Mouse (Mus musculus) heart, embryonic 11.5 days (tissue): ENCODE measurements around the gene Kmt2a. TPM values are rescaled to one million over a fixed set of nuclear protein-coding genes. Genes with fewer than 3 reads are reported as not detected.

Experiments
- ATAC-seq: fragments of 200-750 bp; cut with Nextera tagmentation; replicated peaks from 2 replicates; pipeline ENCODE4 v1.8.0; 2017; ENCODE audit warnings: moderate library complexity; ENCODE audit not compliant: insufficient number of reproducible peaks, low FRiP score, low TSS enrichment
- H3K27ac ChIP-seq: fragments of 300-500 bp; sonication (generic); 2 replicates; pipeline ENCODE4 v1.5.1; 2014; ENCODE audit warnings: mild to moderate bottlenecking, low read depth, low read length
- H3K27me3 ChIP-seq: fragments of 300-500 bp; sonication (generic); 2 replicates; pipeline ENCODE4 v1.6.1; 2014; ENCODE audit warnings: mild to moderate bottlenecking, low read length, mixed read lengths; ENCODE audit not compliant: control insufficient read depth, insufficient read depth
- H3K36me3 ChIP-seq: fragments of 300-500 bp; sonication (generic); 2 replicates; pipeline ENCODE4 v1.6.1; 2014; ENCODE audit warnings: mild to moderate bottlenecking, low read length, moderate library complexity, mixed read lengths; ENCODE audit not compliant: control insufficient read depth, insufficient read depth
- H3K4me1 ChIP-seq: fragments of 300-500 bp; sonication (generic); 2 replicates; pipeline ENCODE4 v1.6.1; 2014; ENCODE audit warnings: low read length; ENCODE audit not compliant: control insufficient read depth, insufficient read depth
- H3K4me2 ChIP-seq: fragments of 300-500 bp; sonication (generic); 2 replicates; pipeline ENCODE4 v1.6.1; 2014; ENCODE audit warnings: mild to moderate bottlenecking, moderate library complexity
- H3K4me3 ChIP-seq: fragments of 300-500 bp; sonication (generic); 2 replicates; pipeline ENCODE4 v1.5.1; 2014; ENCODE audit warnings: low read depth, low read length
- H3K9ac ChIP-seq: fragments of 300-500 bp; sonication (generic); 2 replicates; pipeline ENCODE4 v1.6.1; 2014; ENCODE audit warnings: mild to moderate bottlenecking, low read depth, low read length, moderate library complexity
- H3K9me3 ChIP-seq: fragments of 300-500 bp; sonication (generic); replicated peaks from 2 replicates; pipeline ENCODE4 v1.6.1; 2016; ENCODE audit warnings: low read length; ENCODE audit not compliant: control insufficient read depth
- WGBS: fragments of 180-500 bp; shearing (Covaris S2); extraction: QIAGEN DNeasy Blood & Tissue Kit; methylation state at CpG from one replicate; pipeline ENCODE4 v1.1.7; 2014; ENCODE audit not compliant: insufficient replicate concordance; 5-methylcytosine and 5-hydroxymethylcytosine counted together
- polyA plus RNA-seq: library from polyadenylated mRNA; unstranded; fragments of >200 nt; fragmentation: Nextera tagmentation; extraction: Ambion mirVana; gene quantifications from 2 replicates; pipeline ENCODE4 v1.2.1, GENCODE M21; 2014

The Kmt2a gene
- polyA plus RNA-seq, 1 experiment from 2014 or later, result 13.9 TPM

- no peak overlapping the region for H3K9ac ChIP-seq
- no peaks in the 10 kb centered on the region for H3K27me3 ChIP-seq
- no peak overlapping the region for H3K4me2 ChIP-seq
- no peak for ATAC-seq
- no peaks in the 10 kb centered on the region for H3K4me1 ChIP-seq
- no peak overlapping the region for H3K27ac ChIP-seq
- 86% methylated on average over 17 of the region's 17 CpGs for WGBS
- peaks cover 10% of the 10 kb centered on the region for H3K36me3 ChIP-seq
- no peak overlapping the region for H3K4me3 ChIP-seq
- no peaks in the 10 kb centered on the region; the same call in 1 of the 2 replicates for H3K9me3 ChIP-seq
Observed at GRCm38 (mm10) chr9:44857405-44857992, 23.6 kb downstream of the Kmt2a start.

- 81% methylated on average over 6 of the region's 6 CpGs for WGBS
- Histone ChIP-seq H3K27me3 (no peaks in the 10 kb centered on the region), H3K27ac (no peak overlapping the region), H3K4me2 (no peak overlapping the region), H3K9ac (no peak overlapping the region), H3K4me1 (no peaks in the 10 kb centered on the region), H3K36me3 (peaks cover 4% of the 10 kb centered on the region; the same call in 1 of the 2 replicates), H3K9me3 (no peaks in the 10 kb centered on the region), H3K4me3 (no peak overlapping the region)
- ATAC-seq, result no peak
Observed at GRCm38 (mm10) chr9:44855153-44855552, 25.9 kb downstream of the Kmt2a start.

- H3K4me3 ChIP-seq, result no peak overlapping the region
- no peak for ATAC-seq
- no peaks in the 10 kb centered on the region for H3K27me3 ChIP-seq
- H3K9me3 ChIP-seq, result no peaks in the 10 kb centered on the region
- H3K27ac ChIP-seq, result no peak overlapping the region
- H3K9ac ChIP-seq, result no peak overlapping the region
- peaks cover 46% of the 10 kb centered on the region for H3K36me3 ChIP-seq
- H3K4me2 ChIP-seq, result no peak overlapping the region
- H3K4me1 ChIP-seq, result no peaks in the 10 kb centered on the region
- WGBS, result 82% methylated on average over 6 of the region's 6 CpGs
Observed at GRCm38 (mm10) chr9:44847446-44847845, 33.6 kb downstream of the Kmt2a start.

- Histone ChIP-seq H3K27ac (no peak overlapping the region), H3K4me1 (no peaks in the 10 kb centered on the region), H3K9ac (no peak overlapping the region), H3K27me3 (no peaks in the 10 kb centered on the region), H3K4me3 (no peak overlapping the region), H3K4me2 (no peak overlapping the region), H3K36me3 (peaks cover 45% of the 10 kb centered on the region), H3K9me3 (no peaks in the 10 kb centered on the region)
- ATAC-seq, result no peak
- WGBS, result 83% methylated on average over 10 of the region's 10 CpGs
Observed at GRCm38 (mm10) chr9:44841241-44841640, 39.9 kb downstream of the Kmt2a start.

GRCm38 (mm10) chr9:44836439-44836838, 44.7 kb downstream of the Kmt2a start:
- Histone ChIP-seq H3K9ac (no peak overlapping the region), H3K9me3 (no peaks in the 10 kb centered on the region), H3K27ac (no peak overlapping the region), H3K4me2 (no peak overlapping the region), H3K36me3 (peaks cover 45% of the 10 kb centered on the region), H3K4me3 (no peak overlapping the region), H3K27me3 (no peaks in the 10 kb centered on the region), H3K4me1 (no peaks in the 10 kb centered on the region)
- WGBS, result 57% methylated on average over 7 of the region's 7 CpGs
- ATAC-seq, result no peak

GRCm38 (mm10) chr9:44832356-44832755, 48.7 kb downstream of the Kmt2a start:
- no peaks in the 10 kb centered on the region for H3K9me3 ChIP-seq
- no peak overlapping the region for H3K27ac ChIP-seq
- peaks cover 47% of the 10 kb centered on the region for H3K36me3 ChIP-seq
- no peak overlapping the region for H3K9ac ChIP-seq
- no peak for ATAC-seq
- 84% methylated on average over 4 of the region's 4 CpGs for WGBS
- H3K4me1 ChIP-seq, result no peaks in the 10 kb centered on the region
- H3K4me2 ChIP-seq, result no peak overlapping the region
- no peaks in the 10 kb centered on the region for H3K27me3 ChIP-seq
- no peak overlapping the region for H3K4me3 ChIP-seq

GRCm38 (mm10) chr9:44830506-44830905, 50.6 kb downstream of the Kmt2a start:
- ATAC-seq, result no peak
- Histone ChIP-seq H3K4me2 (no peak overlapping the region), H3K9me3 (no peaks in the 10 kb centered on the region), H3K27me3 (no peaks in the 10 kb centered on the region), H3K36me3 (peaks cover 51% of the 10 kb centered on the region), H3K4me3 (no peak overlapping the region), H3K9ac (no peak overlapping the region), H3K4me1 (no peaks in the 10 kb centered on the region), H3K27ac (no peak overlapping the region)
- 88% methylated on average over 2 of the region's 2 CpGs for WGBS

- no peaks in the 10 kb centered on the region for H3K4me1 ChIP-seq
- H3K4me2 ChIP-seq, result no peak overlapping the region
- no peaks in the 10 kb centered on the region for H3K9me3 ChIP-seq
- H3K36me3 ChIP-seq, result peaks cover 54% of the 10 kb centered on the region
- no peak overlapping the region for H3K9ac ChIP-seq
- H3K27me3 ChIP-seq, result no peaks in the 10 kb centered on the region
- no peak for ATAC-seq
- H3K4me3 ChIP-seq, result no peak overlapping the region
- whole genome bisulfite sequencing, result 92% methylated on average over 11 of the region's 11 CpGs
- H3K27ac ChIP-seq, result no peak overlapping the region
Observed at GRCm38 (mm10) chr9:44828944-44829343, 52.2 kb downstream of the Kmt2a start.

GRCm38 (mm10) chr9:44826660-44827059, 54.4 kb downstream of the Kmt2a start:
- no peak overlapping the region for H3K9ac ChIP-seq
- no peak overlapping the region for H3K4me2 ChIP-seq
- no peak overlapping the region for H3K4me3 ChIP-seq
- no peak for ATAC-seq
- H3K27me3 ChIP-seq, result no peaks in the 10 kb centered on the region
- H3K9me3 ChIP-seq, result no peaks in the 10 kb centered on the region
- 83% methylated on average over 7 of the region's 7 CpGs for WGBS
- H3K27ac ChIP-seq, result no peak overlapping the region
- no peaks in the 10 kb centered on the region for H3K4me1 ChIP-seq
- H3K36me3 ChIP-seq, result peaks cover 60% of the 10 kb centered on the region
